Mouse (Mus musculus): Measurements from ENCODE around the gene 4930402H24Rik. TPM values are rescaled to one million over a fixed set of nuclear protein-coding genes. Genes with fewer than 3 reads are reported as not detected.

Gene 4930402H24Rik
- polyA plus RNA-seq, 2 experiments: 29.1 to 33.8 TPM

GRCm38 (mm10) chr2:130795731-130796130 lies 110.5 kb downstream of the 4930402H24Rik start:
- WGBS: 73% methylated on average over 8 of the region's 8 CpGs
- ATAC-seq (ENCODE audit: low FRiP score, low read depth) (no peak), DNase-seq (ENCODE audit: low spot score) (no peak)
- no peaks in the 10 kb centered on the region for H3K9me3 ChIP-seq (ENCODE audit: control insufficient read depth, low read length)
- no peak overlapping the region for H3K27ac ChIP-seq (replicated peaks; ENCODE audit: low read depth, low read length)
- no peak overlapping the region for H3K9ac ChIP-seq (ENCODE audit: low read depth, low read length, severe bottlenecking)
- no peak for TF ChIP-seq POLR2A (IDR thresholded peaks at IDR 0.05; ENCODE audit: borderline replicate concordance, extremely low read depth, insufficient read depth, insufficient read length)
- H3K4me2 ChIP-seq (replicated peaks; ENCODE audit: low read depth, low read length, severe bottlenecking): no peak overlapping the region
- H3K4me1 ChIP-seq (ENCODE audit: control insufficient read depth, insufficient read depth, low read length): no peaks in the 10 kb centered on the region
- H3K4me3 ChIP-seq (replicated peaks; ENCODE audit: low read length): no peak overlapping the region
- no peaks in the 10 kb centered on the region for H3K27me3 ChIP-seq (ENCODE audit: control insufficient read depth, insufficient read depth, low read length)
- peaks cover 20% of the 10 kb centered on the region for H3K36me3 ChIP-seq (ENCODE audit: control insufficient read depth, insufficient read depth, low read length)

DNA sequence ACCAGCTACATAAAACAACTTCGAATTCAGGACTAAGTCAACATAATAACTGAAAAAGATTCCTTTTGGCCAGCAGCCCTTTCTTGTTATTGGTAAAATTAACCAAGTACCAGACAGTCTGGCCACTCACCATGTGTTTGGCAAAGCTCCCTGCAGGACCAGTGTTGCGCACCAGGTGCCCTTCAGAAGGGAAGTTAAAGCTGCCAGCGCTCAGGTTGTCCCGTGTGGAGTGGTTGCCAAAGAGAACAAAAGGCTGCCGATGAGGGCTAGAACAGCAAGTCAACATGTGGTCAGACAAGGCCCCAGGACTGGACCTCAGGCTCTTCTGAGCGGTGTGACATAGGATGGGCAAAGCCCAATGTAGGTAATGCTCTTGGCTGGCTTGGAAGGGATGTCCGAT lies 114.5 kb downstream of the 4930402H24Rik start:
- no peak for TF ChIP-seq POLR2A (IDR thresholded peaks at IDR 0.05; ENCODE audit: borderline replicate concordance, extremely low read depth, insufficient read depth, insufficient read length)
- Histone ChIP-seq H3K4me3 (replicated peaks; ENCODE audit: low read length) (no peak overlapping the region), H3K4me2 (replicated peaks; ENCODE audit: low read depth, low read length, severe bottlenecking) (no peak overlapping the region), H3K4me1 (ENCODE audit: control insufficient read depth, insufficient read depth, low read length) (no peaks in the 10 kb centered on the region), H3K27me3 (ENCODE audit: control insufficient read depth, insufficient read depth, low read length) (no peaks in the 10 kb centered on the region), H3K36me3 (ENCODE audit: control insufficient read depth, insufficient read depth, low read length) (peaks cover 25% of the 10 kb centered on the region), H3K9me3 (ENCODE audit: control insufficient read depth, low read length) (no peaks in the 10 kb centered on the region), H3K9ac (ENCODE audit: low read depth, low read length, severe bottlenecking) (no peak overlapping the region), H3K27ac (replicated peaks; ENCODE audit: low read depth, low read length) (no peak overlapping the region)
- WGBS: 94% methylated on average over 7 of the region's 7 CpGs
- DNase-seq (ENCODE audit: low spot score): no peak
- ATAC-seq (ENCODE audit: low FRiP score, low read depth): no peak

DNA sequence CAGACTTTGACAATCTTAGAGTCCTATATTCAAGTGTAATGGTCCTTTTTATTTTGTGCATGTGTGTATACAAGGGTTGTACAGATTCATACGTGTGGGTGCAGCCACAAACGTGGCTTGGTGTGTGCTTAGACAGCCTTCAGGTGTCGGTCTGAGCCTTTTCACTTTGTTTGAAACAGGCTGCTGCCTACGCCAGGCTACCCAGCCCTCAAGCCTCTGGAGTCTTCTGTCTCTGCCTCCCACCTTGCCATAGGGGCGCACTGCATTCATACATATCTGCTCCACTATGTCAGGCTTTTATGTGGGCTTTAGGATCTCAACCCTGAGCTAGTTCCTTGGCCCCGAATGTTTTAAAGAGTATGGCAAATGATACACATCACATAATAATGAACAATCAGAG lies 116.6 kb downstream of the 4930402H24Rik start:
- no peak overlapping the region for H3K4me3 ChIP-seq (replicated peaks; ENCODE audit: low read length)
- no peak for TF ChIP-seq POLR2A (IDR thresholded peaks at IDR 0.05; ENCODE audit: borderline replicate concordance, extremely low read depth, insufficient read depth, insufficient read length)
- H3K9me3 ChIP-seq (ENCODE audit: control insufficient read depth, low read length): no peaks in the 10 kb centered on the region
- no peak overlapping the region for H3K9ac ChIP-seq (ENCODE audit: low read depth, low read length, severe bottlenecking)
- H3K27ac ChIP-seq (replicated peaks; ENCODE audit: low read depth, low read length): no peak overlapping the region
- H3K36me3 ChIP-seq (ENCODE audit: control insufficient read depth, insufficient read depth, low read length): peaks cover 45% of the 10 kb centered on the region
- no peaks in the 10 kb centered on the region for H3K27me3 ChIP-seq (ENCODE audit: control insufficient read depth, insufficient read depth, low read length)
- DNase-seq (ENCODE audit: low spot score) (no peak), ATAC-seq (ENCODE audit: low FRiP score, low read depth) (no peak)
- 92% methylated on average over 6 of the region's 6 CpGs for WGBS
- H3K4me2 ChIP-seq (replicated peaks; ENCODE audit: low read depth, low read length, severe bottlenecking): no peak overlapping the region
- H3K4me1 ChIP-seq (ENCODE audit: control insufficient read depth, insufficient read depth, low read length): no peaks in the 10 kb centered on the region

GRCm38 (mm10) chr2:130789039-130789438 lies 117.2 kb downstream of the 4930402H24Rik start:
- WGBS: 87% methylated on average over 8 of the region's 8 CpGs

DNA sequence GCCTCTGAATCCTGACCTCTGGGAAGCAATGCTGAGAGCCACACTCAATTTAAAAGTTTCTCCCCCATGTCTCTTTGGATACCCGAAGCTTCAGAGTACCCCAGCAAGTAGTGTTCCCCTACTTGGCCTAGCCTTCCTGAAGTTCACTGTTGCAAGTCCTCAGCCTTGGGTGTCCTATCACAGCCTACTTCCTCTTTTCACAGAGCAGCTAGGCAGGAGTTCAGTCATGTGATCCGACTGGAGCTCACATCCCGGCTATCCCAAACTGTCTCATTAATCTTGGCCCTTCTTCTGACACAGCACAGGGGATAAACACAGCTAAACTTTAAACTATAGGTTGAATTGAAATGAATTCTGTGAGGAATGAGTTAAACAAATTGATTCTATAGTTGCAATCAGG lies 121.3 kb downstream of the 4930402H24Rik start:
- ATAC-seq (ENCODE audit: low FRiP score, low read depth) (no peak), DNase-seq (ENCODE audit: low spot score) (no peak)
- Histone ChIP-seq H3K27me3 (ENCODE audit: control insufficient read depth, insufficient read depth, low read length) (no peaks in the 10 kb centered on the region), H3K4me2 (replicated peaks; ENCODE audit: low read depth, low read length, severe bottlenecking) (no peak overlapping the region), H3K27ac (replicated peaks; ENCODE audit: low read depth, low read length) (no peak overlapping the region), H3K4me3 (replicated peaks; ENCODE audit: low read length) (no peak overlapping the region), H3K9ac (ENCODE audit: low read depth, low read length, severe bottlenecking) (no peak overlapping the region), H3K4me1 (ENCODE audit: control insufficient read depth, insufficient read depth, low read length) (no peaks in the 10 kb centered on the region), H3K9me3 (ENCODE audit: control insufficient read depth, low read length) (no peaks in the 10 kb centered on the region), H3K36me3 (ENCODE audit: control insufficient read depth, insufficient read depth, low read length) (peaks cover 67% of the 10 kb centered on the region)
- WGBS: 82% methylated on average over 3 of the region's 3 CpGs
- no peak for TF ChIP-seq POLR2A (IDR thresholded peaks at IDR 0.05; ENCODE audit: borderline replicate concordance, extremely low read depth, insufficient read depth, insufficient read length)

More at GRCm38 (mm10) chr2:130789039-130789438, 117.2 kb downstream of the 4930402H24Rik start:
- no peak overlapping the region for H3K9ac ChIP-seq (ENCODE audit: low read depth, low read length, severe bottlenecking)
- no peaks in the 10 kb centered on the region for H3K9me3 ChIP-seq (ENCODE audit: control insufficient read depth, low read length)
- H3K27me3 ChIP-seq (ENCODE audit: control insufficient read depth, insufficient read depth, low read length): no peaks in the 10 kb centered on the region
- H3K4me1 ChIP-seq (ENCODE audit: control insufficient read depth, insufficient read depth, low read length): no peaks in the 10 kb centered on the region
- DNase-seq (ENCODE audit: low spot score) (no peak), ATAC-seq (ENCODE audit: low FRiP score, low read depth) (no peak)
- H3K27ac ChIP-seq (replicated peaks; ENCODE audit: low read depth, low read length): no peak overlapping the region
- TF ChIP-seq POLR2A (IDR thresholded peaks at IDR 0.05; ENCODE audit: borderline replicate concordance, extremely low read depth, insufficient read depth, insufficient read length): no peak
- no peak overlapping the region for H3K4me3 ChIP-seq (replicated peaks; ENCODE audit: low read length)
- H3K4me2 ChIP-seq (replicated peaks; ENCODE audit: low read depth, low read length, severe bottlenecking): no peak overlapping the region
- H3K36me3 ChIP-seq (ENCODE audit: control insufficient read depth, insufficient read depth, low read length): peaks cover 48% of the 10 kb centered on the region

Measured in limb, embryonic 14.5 days (tissue).